7 mouse cellular contexts compared by ENCODE assay signal in genomic region chr11:60879423-60879822, GRCm38 (mm10). TPM values are rescaled to one million over a fixed set of nuclear protein-coding genes. Genes with fewer than 3 reads are reported as not detected.
DNase-seq lines count a peak whose midpoint lies in the region; TF ChIP-seq lines count a peak whose summit lies in the region.

No protein-coding gene starts in this region.

- H3K36me3 ChIP-seq in megakaryocyte, embryonic 14.5 days (replicated peaks; ENCODE audit: low read length): peaks cover 24% of the 10 kb centered on the region
- H3K36me3 ChIP-seq in small intestine, adult 2 months (ENCODE audit: control insufficient read depth, insufficient read depth, low read length): no peaks in the 10 kb centered on the region

- H3K27ac ChIP-seq in cerebellum, adult 2 months (ENCODE audit: insufficient read depth, low read length): no peak overlapping the region; the same call in 1 of the 2 replicates
- H3K27ac ChIP-seq in small intestine, adult 2 months (ENCODE audit: insufficient read depth, low read depth, low read length): peak overlapping the region; percentile 96

- peaks cover 6% of the 10 kb centered on the region for H3K4me1 ChIP-seq in cerebellum, adult 2 months (ENCODE audit: control insufficient read depth, insufficient read depth, low read length)
- H3K4me1 ChIP-seq in megakaryocyte, embryonic 14.5 days: peaks cover 62% of the 10 kb centered on the region
- peaks cover 12% of the 10 kb centered on the region; the same call in 1 of the 2 replicates for H3K4me1 ChIP-seq in small intestine, adult 2 months (ENCODE audit: control insufficient read depth, insufficient read depth, insufficient read length, low read length)

- H3K27me3 ChIP-seq in cerebellum, adult 2 months (ENCODE audit: control insufficient read depth, insufficient read depth, low read length): no peaks in the 10 kb centered on the region
- no peaks in the 10 kb centered on the region for H3K27me3 ChIP-seq in megakaryocyte, embryonic 14.5 days (replicated peaks)
- no peaks in the 10 kb centered on the region for H3K27me3 ChIP-seq in small intestine, adult 2 months (ENCODE audit: control insufficient read depth, insufficient read depth, low read length)

- TF ChIP-seq POLR2A in cerebellum, adult 2 months (IDR thresholded peaks at IDR 0.05; ENCODE audit: borderline replicate concordance, insufficient read depth, low read length): no peak
- no peak for TF ChIP-seq POLR2A in small intestine, adult 2 months (IDR thresholded peaks at IDR 0.05; ENCODE audit: low read depth, low read length)

- WGBS in cerebellum, adult 2 months: 1% methylated on average over 11 of the region's 11 CpGs
- WGBS in small intestine, adult 2 months: under 1% methylated on average over 11 of the region's 11 CpGs

- peak overlapping the region; percentile 58 for H3K4me3 ChIP-seq in cerebellum, adult 2 months (replicated peaks; ENCODE audit: insufficient read depth, low read depth, low read length)
- H3K4me3 ChIP-seq in megakaryocyte, embryonic 14.5 days (replicated peaks): peak overlapping the region; percentile 100
- H3K4me3 ChIP-seq in small intestine, adult 2 months (ENCODE audit: low read depth, low read length): peak overlapping the region; percentile 90

- DNase-seq in R1 (ENCODE audit: low read depth, low spot score): peak; percentile 96
- peak; percentile 55 for DNase-seq in cerebellum, adult 2 months
- peak; percentile 72 for DNase-seq in forelimb bud, embryonic 11.5 days (ENCODE audit: low read depth, low spot score)
- DNase-seq in hindlimb bud, embryonic 11.5 days (ENCODE audit: extremely low spot score, low read depth, low spot score): peak; percentile 33
- peak; percentile 20 to 59 for DNase-seq in left cerebral cortex, adult 9 months (ENCODE audit: low spot score in 2 of 2)

- peak; percentile 78 for TF ChIP-seq CTCF in cerebellum, adult 2 months (IDR thresholded peaks at IDR 0.05; ENCODE audit: borderline replicate concordance, insufficient read depth, low read depth, low read length)
- TF ChIP-seq CTCF in small intestine, adult 2 months (IDR thresholded peaks at IDR 0.05; ENCODE audit: extremely low read depth, insufficient read length, insufficient replicate concordance, low read depth, low read length): peak; percentile 74; the same call in 1 of the 2 replicates

- H3K9me3 ChIP-seq in megakaryocyte, embryonic 14.5 days: no peaks in the 10 kb centered on the region

RNA-seq across cellular contexts. Expression of gene Tmem11, which starts 0.4 kb away (rescaled TPM):
- 58.3 and 62.7 TPM in 2 replicates for polyA plus RNA-seq in cerebellum, adult 2 months (2012; rRNA removed)
- polyA plus RNA-seq in megakaryocyte, embryonic 14.5 days (2012; ENCODE audit: insufficient read depth, low replicate concordance): 9.2 and 13.5 TPM in 2 replicates
- 35.6 and 55.5 TPM in 2 replicates for polyA plus RNA-seq in small intestine, adult 2 months (2012; rRNA removed)

RNA-seq across cellular contexts. Expression of gene Natd1, which starts 35.1 kb away (rescaled TPM):
- polyA plus RNA-seq in cerebellum, adult 2 months (2012; rRNA removed): 16.6 and 16.7 TPM in 2 replicates
- polyA plus RNA-seq in megakaryocyte, embryonic 14.5 days (2012; ENCODE audit: insufficient read depth, low replicate concordance): 2.5 and 7.8 TPM in 2 replicates
- polyA plus RNA-seq in small intestine, adult 2 months (2012; rRNA removed): 7.1 and 13.2 TPM in 2 replicates

RNA-seq across cellular contexts. Expression of gene Dhrs7b, which starts 49.0 kb away (rescaled TPM):
- 21.5 and 21.9 TPM in 2 replicates for polyA plus RNA-seq in cerebellum, adult 2 months (2012; rRNA removed)
- 3.3 TPM in 1 of 2 replicates, not detected in the other for polyA plus RNA-seq in megakaryocyte, embryonic 14.5 days (2012; ENCODE audit: insufficient read depth, low replicate concordance)
- polyA plus RNA-seq in small intestine, adult 2 months (2012; rRNA removed): 17.7 and 34.1 TPM in 2 replicates

RNA-seq across cellular contexts. Expression of gene Map2k3, which starts 52.4 kb away (rescaled TPM):
- 15.6 and 18.2 TPM in 2 replicates for polyA plus RNA-seq in cerebellum, adult 2 months (2012; rRNA removed)
- polyA plus RNA-seq in megakaryocyte, embryonic 14.5 days (2012; ENCODE audit: insufficient read depth, low replicate concordance): 158 and 191 TPM in 2 replicates
- 71.6 and 98.9 TPM in 2 replicates for polyA plus RNA-seq in small intestine, adult 2 months (2012; rRNA removed)

Comparison
In these comparisons a context has a peak if more than half of its experiments do, and no peak if none do; other contexts are left out.
1. DNase-seq: peak in every context shown above with its lines; median percentile 96 in R1; 72 in forelimb bud, embryonic 11.5 days; 55 in cerebellum, adult 2 months; 40 in left cerebral cortex, adult 9 months; 33 in hindlimb bud, embryonic 11.5 days.